Mouse (Mus musculus) MEL (cell line): Measurements from ENCODE around the gene Tbc1d2b.

Source experiments
- CHD2 ChIP-seq: IDR thresholded peaks from 2 replicates; pipeline ENCODE4 v1.6.1; 2011; ENCODE audit warnings: low read length, improper control_type of control experiment
- CTCF ChIP-seq, 3 experiments: IDR thresholded peaks in 2 of 3; conservative IDR thresholded peaks in 1 of 3; 2 replicates each; pipeline ENCODE4 v1.5.1; 2011 to 2012; ENCODE audit warnings: low read length in 3 of 3, low read depth in 2 of 3, mild to moderate bottlenecking in 2 of 3, improper control_type of control experiment in 1 of 3, inconsistent platforms in 1 of 3, mixed read lengths in 1 of 3, moderate library complexity in 1 of 3; ENCODE audit not compliant: control insufficient read depth in 1 of 3, insufficient read depth in 1 of 3, poor library complexity in 1 of 3, severe bottlenecking in 1 of 3
- EP300 ChIP-seq, 2 experiments: IDR thresholded peaks; 2 replicates each; pipeline ENCODE4 v1.6.1; 2011; ENCODE audit warnings: improper control_type of control experiment in 2 of 2, low read length in 2 of 2, low read depth in 1 of 2, mild to moderate bottlenecking in 1 of 2
- USF1 ChIP-seq: IDR thresholded peaks from 2 replicates; pipeline ENCODE4 v1.6.1; 2014; ENCODE audit warnings: low read depth, mild to moderate bottlenecking, inconsistent platforms, low read length, improper control_type of control experiment, moderate library complexity

DNA sequence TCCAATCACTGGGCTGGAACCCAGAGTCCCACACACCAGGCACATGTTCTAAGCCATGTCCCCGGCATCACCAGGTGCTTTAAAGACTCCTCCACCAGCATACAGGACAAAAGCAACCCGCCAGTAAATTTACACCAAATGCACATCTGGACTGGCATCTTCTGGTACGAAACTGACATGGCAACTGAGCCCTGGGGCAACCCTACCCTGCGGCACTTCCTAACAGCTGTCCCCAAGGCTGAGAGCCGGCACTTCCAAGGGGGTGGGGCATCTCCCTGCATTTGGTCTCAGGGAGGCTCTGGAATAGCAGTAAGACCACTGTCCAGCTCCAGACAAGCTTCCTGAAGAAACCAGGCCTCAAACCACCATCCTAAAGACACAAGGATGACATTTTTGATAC lies 67.4 kb downstream of the Tbc1d2b start:
- TF ChIP-seq CTCF (IDR thresholded peaks at IDR 0.05 in 2 of 3, conservative IDR thresholded peaks at IDR 0.05 in 1 of 3; ENCODE audit: control insufficient read depth in 1 of 3, insufficient read depth in 1 of 3, low read depth in 2 of 3, low read length in 3 of 3, poor library complexity in 1 of 3, severe bottlenecking in 1 of 3): no peak
- no peak for TF ChIP-seq CHD2
- TF ChIP-seq USF1: no peak
- no peak for TF ChIP-seq EP300 (IDR thresholded peaks at IDR 0.05; ENCODE audit: low read depth in 1 of 2, low read length in 2 of 2)
